Mouse (Mus musculus) G1E (cell line): ENCODE data around the gene Mocs1.

Experiments used
- CTCF ChIP-seq: IDR thresholded peaks from 2 replicates; pipeline ENCODE4 v1.5.1; 2012; ENCODE audit warnings: low read depth, low read length, inconsistent platforms, mixed read lengths
- GATA1 ChIP-seq: IDR thresholded peaks from 2 replicates; pipeline ENCODE4 v1.6.1; 2012; ENCODE audit warnings: borderline replicate concordance, low read length, inconsistent platforms, mixed read lengths
- POLR2AphosphoS5 ChIP-seq: IDR thresholded peaks from 2 replicates; pipeline ENCODE4 v1.6.1; 2012; ENCODE audit warnings: low read depth, low read length, inconsistent platforms; ENCODE audit not compliant: insufficient replicate concordance

DNA sequence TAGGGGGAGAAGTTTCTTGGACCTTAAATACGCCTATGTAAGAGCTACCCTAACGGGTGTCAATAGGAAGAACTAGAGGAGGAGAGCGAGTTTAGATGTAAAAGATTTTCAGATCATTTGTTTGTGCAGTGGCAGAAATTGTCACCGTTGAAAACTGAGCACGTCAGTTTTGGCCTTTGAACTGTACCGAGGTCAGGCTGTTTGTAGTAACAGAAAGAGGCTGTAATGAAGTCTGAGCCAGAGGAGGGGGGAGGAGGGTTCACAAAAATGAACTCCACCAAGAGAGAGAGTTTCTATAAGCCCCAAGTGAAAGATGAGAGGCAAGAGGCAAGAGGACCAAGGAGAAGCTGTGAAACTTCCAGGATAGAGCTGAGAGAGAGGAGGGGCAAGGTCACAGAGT, 8.3 kb upstream of the Mocs1 start:
- TF ChIP-seq CTCF (no peak), POLR2AphosphoS5 (no peak), GATA1 (no peak)
